Mouse (Mus musculus) CD4-positive helper T cell, adult 2 months (primary cell): ENCODE data around the gene Prss33.

Source experiments
- DNase-seq: peaks from one replicate; pipeline ENCODE4 v3.0.0-alpha.2; 2012; ENCODE audit warnings: low read depth, missing footprints, low spot score

Gene Prss33

DNA sequence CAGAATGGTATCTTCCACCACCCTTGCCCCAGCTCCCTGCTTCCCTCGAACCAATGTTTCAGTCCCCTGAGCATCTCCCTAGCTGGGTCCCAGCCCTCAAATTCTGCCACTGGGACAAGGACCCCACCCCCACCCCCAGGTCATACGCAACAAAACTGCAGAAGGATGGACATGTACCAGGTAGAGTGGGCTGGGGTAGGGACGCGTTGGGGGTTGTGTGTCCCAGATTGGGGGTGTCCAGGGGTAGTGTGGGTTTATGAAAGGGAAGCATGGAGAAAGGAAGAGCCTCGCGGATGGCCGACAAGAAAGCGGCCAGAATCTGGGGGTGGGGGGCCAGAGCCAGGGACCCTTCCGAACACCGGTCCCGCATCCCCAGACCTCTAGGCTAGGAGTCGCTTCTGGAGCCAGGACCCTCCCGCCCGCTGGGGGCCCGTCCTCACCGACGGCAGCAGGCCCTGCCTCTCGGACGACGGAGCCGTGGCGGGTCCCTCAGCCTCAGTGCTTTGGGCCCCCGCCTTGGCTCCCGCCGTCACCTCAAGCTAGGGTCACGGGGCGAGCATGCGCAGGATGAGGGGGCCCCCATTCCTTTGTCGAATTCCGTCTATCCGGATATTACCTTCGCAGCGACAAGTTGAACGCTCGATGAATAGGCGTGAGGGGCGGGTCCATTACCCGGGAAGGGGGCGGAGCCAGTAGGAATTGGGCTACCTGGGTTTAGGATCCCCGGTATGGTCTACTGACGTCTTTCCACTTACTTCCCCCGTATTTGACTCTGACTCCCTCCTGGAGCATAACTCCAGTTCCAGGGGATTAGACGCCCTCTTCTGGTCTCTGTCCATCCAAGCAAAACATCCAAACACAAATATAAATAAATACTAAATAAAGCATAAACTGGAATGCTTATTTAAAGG lies 50.0 kb downstream of the Prss33 start, which contains the start of gene Flywch2:
Gene Flywch2, minus strand, starts transcription at position 521 of the 911 bp plus-strand sequence.
- DNase-seq: peak; percentile 82

GRCm38 (mm10) chr17:23783352-23783751 lies 52.5 kb downstream of the Prss33 start:
- DNase-seq: no peak
